Mouse (Mus musculus): ENCODE data around the gene Pikfyve. TPM values are rescaled to one million over a fixed set of nuclear protein-coding genes. Genes with fewer than 3 reads are reported as not detected.

Pikfyve gene
- total and polyA plus RNA-seq, 2 experiments from 2014 or later: 8.7 to 28.2 TPM

DNA sequence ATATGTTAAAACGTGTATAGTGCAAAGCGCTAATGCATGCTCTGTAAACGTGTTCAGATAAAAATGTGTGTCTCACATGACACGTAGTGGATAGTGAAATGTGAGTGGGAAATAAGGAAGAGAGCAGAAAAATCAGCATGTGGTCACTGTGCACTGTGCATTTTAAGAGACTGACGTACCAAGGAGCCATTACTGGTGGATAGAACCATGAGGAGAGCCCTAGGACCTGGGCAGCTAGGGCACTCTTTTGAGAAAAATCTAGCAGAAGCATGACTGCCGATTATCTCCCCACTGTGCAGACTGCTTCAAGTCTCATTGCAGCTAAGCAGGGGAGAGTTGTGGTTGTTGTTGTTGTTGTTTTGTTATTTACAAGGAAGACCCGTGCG lies 128.5 kb downstream of the Pikfyve start:
- WGBS: 61% methylated on average over 8 of the region's 8 CpGs
- H3K27me3 ChIP-seq (ENCODE audit: insufficient read depth, low read length): 0 out of 2 replicates have a peak, but pooled peaks cover 5% of the 10 kb centered on the region
- H3K4me1 ChIP-seq (ENCODE audit: insufficient read depth, low read length): peaks cover 11% of the 10 kb centered on the region
- TF ChIP-seq CTCF (IDR thresholded peaks at IDR 0.05; ENCODE audit: low read depth): no peak
- no peaks in the 10 kb centered on the region for H3K9me3 ChIP-seq (ENCODE audit: low read length)
- H3K9ac ChIP-seq (replicated peaks; ENCODE audit: low read length): no peak overlapping the region
- H3K36me3 ChIP-seq (ENCODE audit: insufficient read depth, low read length): no peaks in the 10 kb centered on the region
- peak overlapping the region; percentile 36; the same call in 1 of the 2 replicates for H3K4me2 ChIP-seq (ENCODE audit: low read depth, low read length)
- no peak for DNase-seq (ENCODE audit: low spot score)
- H3K4me3 ChIP-seq (ENCODE audit: low read length): no peak overlapping the region
- no peak overlapping the region for H3K27ac ChIP-seq
- no peak for ATAC-seq

Other genes with a start within 250 kb of the Pikfyve start
- gene Plekhm3, start 229.9 kb upstream of the Pikfyve start, total RNA-seq (2014; rRNA removed): 12.4 and 22.4 TPM in 2 replicates
- gene Plekhm3, start 229.9 kb upstream of the Pikfyve start, polyA plus RNA-seq (2015; fragmentation: Nextera tagmentation; extraction: Ambion mirVana): 4.7 and 6.1 TPM in 2 replicates
- gene Akr1cl, start 153.9 kb upstream of the Pikfyve start, total RNA-seq (2014; rRNA removed): not detected in 2 replicates
- 0.10 and 0.13 TPM in 2 replicates for gene Akr1cl, start 153.9 kb upstream of the Pikfyve start, polyA plus RNA-seq (2015; fragmentation: Nextera tagmentation; extraction: Ambion mirVana)
- gene Cryge, start 135.5 kb upstream of the Pikfyve start, total RNA-seq (2014; rRNA removed): 1.7 TPM in 1 of 2 replicates, not detected in the other
- gene Cryge, start 135.5 kb upstream of the Pikfyve start, polyA plus RNA-seq (2015; fragmentation: Nextera tagmentation; extraction: Ambion mirVana): not detected in 2 replicates
- gene Crygd, start 123.2 kb upstream of the Pikfyve start, total RNA-seq (2014; rRNA removed): not detected in 2 replicates
- gene Crygd, start 123.2 kb upstream of the Pikfyve start, polyA plus RNA-seq (2015; fragmentation: Nextera tagmentation; extraction: Ambion mirVana): not detected in 2 replicates
- not detected in 2 replicates for gene Crygc, start 113.0 kb upstream of the Pikfyve start, total RNA-seq (2014; rRNA removed)
- not detected in 2 replicates for gene Crygc, start 113.0 kb upstream of the Pikfyve start, polyA plus RNA-seq (2015; fragmentation: Nextera tagmentation; extraction: Ambion mirVana)
- gene Crygb, start 104.4 kb upstream of the Pikfyve start, total RNA-seq (2014; rRNA removed): not detected in 2 replicates
- gene Crygb, start 104.4 kb upstream of the Pikfyve start, polyA plus RNA-seq (2015; fragmentation: Nextera tagmentation; extraction: Ambion mirVana): 0.40 TPM in 1 of 2 replicates, not detected in the other
- 1.9 and 5.4 TPM in 2 replicates for gene Cryga, start 83.3 kb upstream of the Pikfyve start, total RNA-seq (2014; rRNA removed)
- 1.2 TPM in 2 replicates for gene Cryga, start 83.3 kb upstream of the Pikfyve start, polyA plus RNA-seq (2015; fragmentation: Nextera tagmentation; extraction: Ambion mirVana)
- 2.6 TPM in 1 of 2 replicates, not detected in the other for gene Gm28845, start 67.1 kb upstream of the Pikfyve start, total RNA-seq (2014; rRNA removed)
- 0.64 and 0.74 TPM in 2 replicates for gene Gm28845, start 67.1 kb upstream of the Pikfyve start, polyA plus RNA-seq (2015; fragmentation: Nextera tagmentation; extraction: Ambion mirVana)
- 4.8 and 5.0 TPM in 2 replicates for gene D630023F18Rik, start 63.5 kb upstream of the Pikfyve start, total RNA-seq (2014; rRNA removed)
- 8.6 and 10.0 TPM in 2 replicates for gene D630023F18Rik, start 63.5 kb upstream of the Pikfyve start, polyA plus RNA-seq (2015; fragmentation: Nextera tagmentation; extraction: Ambion mirVana)
- gene Idh1, start 183 bp upstream of the Pikfyve start, total RNA-seq (2014; rRNA removed): 201 and 210 TPM in 2 replicates
- gene Idh1, start 183 bp upstream of the Pikfyve start, polyA plus RNA-seq (2015; fragmentation: Nextera tagmentation; extraction: Ambion mirVana): 338 and 346 TPM in 2 replicates
- gene Pth2r, start 95.4 kb downstream of the Pikfyve start, total RNA-seq (2014; rRNA removed): 0.79 and 3.0 TPM in 2 replicates
- 1.8 and 1.9 TPM in 2 replicates for gene Pth2r, start 95.4 kb downstream of the Pikfyve start, polyA plus RNA-seq (2015; fragmentation: Nextera tagmentation; extraction: Ambion mirVana)

Data from hindbrain, postnatal 0 days (tissue).